Mouse (Mus musculus) c-Kit-positive CD71-positive TER-119-positive erythroid progenitor cells, embryonic 14.5 days (primary cell): ENCODE data around the gene Gm45062.

Source experiments
- DNase-seq: peaks from one replicate; pipeline ENCODE4 v3.0.0-alpha.2; 2013; ENCODE audit warnings: low spot score

Gene Gm45062

GRCm38 (mm10) chr6:8368198-8368864 lies 109.1 kb downstream of the Gm45062 start:
- DNase-seq: no peak

DNA sequence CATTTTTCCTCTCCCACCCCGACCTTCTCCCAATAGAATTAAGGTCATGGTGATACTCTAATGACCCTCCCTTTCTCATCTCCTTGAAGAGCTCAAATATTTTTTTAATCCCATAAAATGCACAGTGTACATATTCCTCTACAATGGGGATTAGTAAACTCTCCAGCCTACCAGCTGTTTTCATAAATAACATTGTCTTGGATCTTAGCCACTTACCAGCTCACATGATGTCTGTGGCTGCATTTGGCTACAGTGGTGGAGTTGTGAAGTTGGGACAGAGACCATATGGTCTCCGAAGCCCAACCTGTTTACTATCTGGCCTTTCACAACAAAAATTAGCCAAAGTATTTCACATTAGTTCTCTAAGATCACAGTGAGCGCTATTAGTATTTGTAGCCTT lies 111.4 kb downstream of the Gm45062 start:
- DNase-seq: no peak

DNA sequence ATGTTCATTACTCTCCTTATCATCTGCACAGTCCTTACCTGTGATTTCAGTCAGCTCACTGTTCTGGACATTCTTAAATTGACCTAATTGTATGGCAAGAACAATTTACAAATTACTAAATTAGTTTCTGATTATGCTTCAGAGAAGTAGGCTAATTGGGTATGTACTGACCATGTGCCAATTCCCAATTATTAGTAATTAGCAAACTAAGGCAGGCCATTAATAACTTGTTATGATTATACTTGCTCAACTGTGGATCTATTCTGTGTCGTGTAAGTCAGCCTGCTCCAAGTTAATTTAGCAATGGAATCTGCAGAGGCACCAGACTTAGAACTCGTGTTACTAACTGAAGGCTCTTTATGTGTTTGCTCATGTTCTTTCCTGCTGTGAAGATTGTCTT lies 113.8 kb downstream of the Gm45062 start:
- no peak for DNase-seq

GRCm38 (mm10) chr6:8373851-8374250 lies 114.6 kb downstream of the Gm45062 start:
- no peak for DNase-seq

DNA sequence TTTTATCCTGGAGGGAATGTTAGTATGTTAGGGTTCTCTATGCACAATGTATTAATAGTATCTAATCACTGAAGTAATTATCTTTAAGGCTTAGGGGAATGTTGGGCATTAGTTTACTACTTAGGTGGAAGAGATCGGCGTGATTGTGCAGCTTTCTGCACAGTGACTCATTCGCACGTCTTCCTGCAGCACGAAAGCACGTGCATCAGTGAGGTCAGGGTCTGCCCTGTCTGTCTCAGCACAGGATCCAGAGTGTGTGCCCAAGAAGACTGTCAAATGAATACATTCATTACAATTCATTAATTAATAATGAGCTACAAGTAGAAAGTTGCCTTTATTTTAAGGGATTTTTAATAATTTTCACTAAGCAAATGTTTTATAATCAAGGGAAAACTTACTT lies 115.0 kb downstream of the Gm45062 start:
- no peak for DNase-seq

GRCm38 (mm10) chr6:8374712-8375111 lies 115.5 kb downstream of the Gm45062 start:
- DNase-seq: no peak

DNA sequence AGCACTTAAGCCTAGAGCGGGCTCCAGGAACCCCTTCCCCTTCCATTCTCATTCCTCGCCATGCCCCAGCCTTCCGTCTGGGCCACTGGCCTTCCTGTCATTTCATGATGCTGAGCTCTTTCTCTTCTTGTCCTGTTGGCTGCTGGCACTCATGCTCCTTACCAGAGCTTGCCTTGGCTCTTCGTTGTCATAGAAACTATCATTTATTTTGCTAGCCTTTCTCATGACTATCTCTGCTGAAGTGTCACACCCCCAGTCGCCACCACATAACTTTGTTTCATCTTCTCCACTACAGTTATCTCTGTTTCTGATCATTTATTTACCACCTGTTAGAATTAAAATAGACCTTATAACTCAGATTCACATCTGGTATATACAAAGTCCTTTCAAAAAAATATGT lies 117.1 kb downstream of the Gm45062 start:
- DNase-seq: no peak

DNA sequence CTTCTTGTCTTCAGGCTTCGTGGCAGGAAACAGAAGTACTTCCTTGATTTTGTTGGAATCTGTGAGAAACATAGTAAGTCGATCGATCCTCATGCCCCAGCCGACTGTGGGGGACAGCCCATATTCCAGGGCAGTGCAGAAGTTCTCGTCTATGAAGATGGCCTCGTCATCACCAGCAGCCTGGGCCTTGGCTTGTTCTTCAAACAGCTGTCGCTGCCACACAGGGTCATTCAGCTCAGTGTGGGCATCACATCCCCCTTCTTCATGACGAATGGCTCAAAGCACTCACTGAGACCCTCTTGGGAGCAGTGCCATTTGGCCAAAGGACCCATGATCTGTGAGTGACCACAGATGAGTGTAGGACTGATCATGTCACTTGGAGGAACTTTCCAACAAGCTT lies 118.4 kb downstream of the Gm45062 start:
- no peak for DNase-seq

- no peak for DNase-seq
These were observed 130.1 kb downstream of the Gm45062 start for GRCm38 (mm10) chr6:8389307-8389706.

GRCm38 (mm10) chr6:8390296-8390695 lies 131.0 kb downstream of the Gm45062 start:
- no peak for DNase-seq

- no peak for DNase-seq
These were observed 131.7 kb downstream of the Gm45062 start for GRCm38 (mm10) chr6:8390935-8391334.

DNA sequence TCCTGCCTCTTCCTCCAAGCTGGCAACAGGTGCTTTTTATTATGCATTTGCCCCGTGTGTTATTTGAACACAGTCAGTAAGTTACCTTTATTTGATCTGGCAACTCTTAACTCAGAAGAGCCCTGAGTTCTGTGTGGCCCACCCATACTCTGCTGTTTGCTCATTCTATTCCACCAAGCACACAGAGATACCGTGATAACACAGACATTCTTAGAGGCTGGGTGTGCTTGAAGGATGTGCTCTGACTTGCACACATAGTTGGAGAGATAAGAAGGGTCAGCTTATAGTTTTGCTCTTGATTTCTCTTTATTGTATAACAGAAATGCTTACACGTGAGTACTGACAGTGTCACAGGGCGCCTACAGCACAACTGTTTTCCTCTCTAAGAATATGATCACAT lies 133.8 kb downstream of the Gm45062 start:
- peak; percentile 23 for DNase-seq

DNA sequence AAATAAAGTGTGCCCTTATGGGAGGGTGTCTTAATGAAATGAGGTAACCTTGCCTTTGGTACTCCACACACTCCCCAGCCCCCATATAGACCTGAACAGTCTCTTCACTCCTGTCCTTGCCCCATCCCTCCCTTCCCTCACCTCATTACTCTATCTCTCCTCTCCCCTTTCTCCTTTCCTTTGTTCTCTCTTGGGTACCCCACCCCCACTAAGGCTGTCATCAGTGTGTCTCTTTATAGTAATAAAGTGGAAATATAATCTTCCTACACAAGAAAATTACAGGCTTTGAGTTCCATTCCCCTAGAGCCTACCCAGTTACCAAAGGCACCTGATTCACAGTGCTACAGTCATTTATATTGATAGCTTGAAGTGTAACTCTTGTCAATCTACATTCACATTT lies 134.8 kb downstream of the Gm45062 start:
- no peak for DNase-seq

GRCm38 (mm10) chr6:8395061-8395460 lies 135.8 kb downstream of the Gm45062 start:
- no peak for DNase-seq

DNA sequence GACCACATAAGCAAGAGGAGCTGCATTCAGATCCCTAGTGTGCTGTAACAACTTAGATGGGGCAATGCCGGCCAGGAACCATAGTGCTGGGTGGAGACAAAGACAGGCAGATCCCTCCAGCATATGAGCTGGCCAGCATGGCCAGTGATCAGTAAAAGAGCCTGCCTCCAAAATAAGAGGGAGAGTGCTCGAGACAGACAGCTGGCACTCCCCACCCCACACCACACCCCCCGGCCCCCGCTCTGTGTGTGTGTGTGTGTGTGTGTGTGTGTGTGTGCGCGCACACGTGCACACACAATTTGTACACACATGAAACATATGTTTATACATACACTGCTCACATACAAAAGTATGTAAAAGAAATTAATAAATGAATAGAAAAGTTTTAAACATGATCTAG lies 138.0 kb downstream of the Gm45062 start:
- no peak for DNase-seq

DNA sequence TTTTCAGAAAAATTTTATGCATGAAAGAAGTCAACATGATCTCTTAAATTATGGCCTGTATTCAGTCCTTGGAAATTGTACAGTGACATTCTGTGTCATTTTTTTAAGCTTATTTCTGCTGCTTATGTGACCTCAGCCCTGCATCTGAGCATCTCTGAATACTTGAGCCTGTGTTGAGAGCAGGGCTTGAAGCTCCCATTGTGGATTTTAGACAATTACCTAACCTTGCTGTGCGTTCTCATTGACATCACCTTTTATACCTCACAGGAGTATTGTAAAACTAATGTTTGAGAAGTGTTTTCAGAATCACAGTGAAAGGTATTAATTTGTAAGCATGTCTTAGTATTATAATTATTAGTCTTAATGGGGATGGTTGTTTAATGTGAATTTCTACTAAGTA lies 140.5 kb downstream of the Gm45062 start:
- no peak for DNase-seq

DNA sequence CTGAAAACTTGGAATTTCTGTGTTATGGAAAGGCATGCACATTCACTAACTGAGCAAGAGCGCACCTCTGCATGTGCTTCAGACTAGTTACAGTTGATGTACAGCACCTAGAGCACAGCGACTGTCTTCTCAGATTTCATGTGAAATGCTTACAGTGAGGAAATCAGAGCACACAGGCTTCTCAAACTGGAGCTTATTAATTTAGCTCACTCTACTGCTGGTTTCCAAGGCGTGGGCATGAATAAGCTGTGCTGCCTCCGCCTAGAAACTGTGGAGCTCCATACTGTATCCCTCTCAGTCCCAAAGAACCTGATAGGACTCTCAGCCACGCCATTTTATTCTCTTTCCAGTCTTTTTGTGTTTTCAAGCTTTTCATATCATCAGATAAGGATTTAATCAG lies 143.9 kb downstream of the Gm45062 start:
- no peak for DNase-seq

GRCm38 (mm10) chr6:8405844-8406243 lies 146.6 kb downstream of the Gm45062 start:
- no peak for DNase-seq

DNA sequence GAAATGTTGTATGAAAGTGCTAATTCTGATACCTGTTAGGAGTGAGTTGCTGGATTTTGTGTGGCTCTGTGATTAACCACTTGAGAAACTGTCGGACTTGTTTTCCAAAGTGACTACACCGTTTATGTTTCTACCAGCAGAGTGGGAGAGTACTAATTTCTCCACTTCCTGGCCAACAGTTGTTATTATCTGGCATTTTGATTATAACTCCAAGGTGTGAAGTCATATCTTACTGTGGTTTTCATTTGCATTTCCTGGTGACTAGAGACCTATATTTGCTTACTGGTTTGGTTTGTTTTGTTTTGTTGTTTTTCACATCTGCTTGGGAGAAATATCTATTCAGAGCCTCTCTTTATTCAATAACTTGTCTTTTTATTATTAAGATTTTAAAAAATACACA lies 149.1 kb downstream of the Gm45062 start:
- no peak for DNase-seq

GRCm38 (mm10) chr6:8409865-8410264 lies 150.6 kb downstream of the Gm45062 start:
- DNase-seq: no peak

DNA sequence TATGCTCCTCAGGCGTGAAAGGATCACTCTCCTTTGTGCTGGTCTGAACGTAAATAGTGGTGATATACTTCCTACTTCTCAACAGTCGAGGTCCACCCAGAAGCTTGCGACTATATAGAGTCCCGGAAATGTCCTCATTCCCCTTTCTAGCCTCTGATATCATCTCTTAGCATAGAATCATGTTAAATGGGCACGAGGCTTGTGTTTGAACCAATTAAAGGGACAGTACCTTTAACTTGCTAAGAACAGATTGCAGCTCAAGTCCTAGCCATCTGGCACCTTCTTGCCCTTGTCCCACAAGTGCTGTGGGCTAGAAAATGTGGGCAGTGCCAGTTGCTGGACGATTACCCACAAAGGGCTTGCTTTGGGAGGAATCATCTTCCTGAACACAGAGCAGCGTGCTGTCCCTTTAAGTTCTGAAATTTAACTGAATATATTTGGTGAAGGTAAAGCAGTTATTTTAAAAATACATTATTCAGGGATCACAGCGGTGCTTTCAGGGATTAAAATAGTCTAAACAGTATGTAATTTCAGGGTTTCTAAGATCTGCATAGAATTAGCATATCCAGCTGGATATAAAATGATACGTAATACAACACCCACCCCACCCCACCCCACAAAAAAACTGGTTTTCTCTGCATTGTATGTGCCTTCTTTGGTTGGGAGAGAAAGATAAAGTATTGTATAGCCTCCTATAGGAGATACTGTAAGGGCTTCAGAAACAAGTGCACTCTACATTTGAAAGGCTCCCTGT lies 153.8 kb downstream of the Gm45062 start:
- no peak for DNase-seq

GRCm38 (mm10) chr6:8414020-8414419 lies 154.8 kb downstream of the Gm45062 start:
- DNase-seq: no peak

DNA sequence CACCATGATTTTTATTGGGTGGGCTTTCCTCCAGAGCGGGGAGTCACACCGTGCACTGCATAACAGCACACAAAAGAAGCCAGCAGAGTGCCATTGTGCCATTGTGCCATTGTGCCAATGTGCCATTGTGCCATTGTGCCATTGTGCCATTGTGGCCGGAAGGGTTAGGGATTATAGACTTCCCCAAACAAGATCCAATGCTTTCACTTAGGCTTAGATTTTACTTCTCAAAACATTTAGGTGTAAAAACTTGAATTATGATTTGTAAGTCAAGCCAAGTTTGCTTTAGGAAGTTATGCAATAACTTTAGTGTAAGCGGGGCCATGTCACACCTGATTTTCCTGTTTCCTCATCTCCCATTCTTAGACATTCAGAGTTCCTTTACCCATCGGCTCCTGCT lies 156.6 kb downstream of the Gm45062 start:
- DNase-seq: no peak
